Mouse (Mus musculus): ENCODE results near the gene Nfya.
"Not testable (repeated sequence)": the region's sequence is repeated elsewhere in the genome, so short reads cannot be mapped to it uniquely, and the experiment has no call there.

Nfya gene

DNA sequence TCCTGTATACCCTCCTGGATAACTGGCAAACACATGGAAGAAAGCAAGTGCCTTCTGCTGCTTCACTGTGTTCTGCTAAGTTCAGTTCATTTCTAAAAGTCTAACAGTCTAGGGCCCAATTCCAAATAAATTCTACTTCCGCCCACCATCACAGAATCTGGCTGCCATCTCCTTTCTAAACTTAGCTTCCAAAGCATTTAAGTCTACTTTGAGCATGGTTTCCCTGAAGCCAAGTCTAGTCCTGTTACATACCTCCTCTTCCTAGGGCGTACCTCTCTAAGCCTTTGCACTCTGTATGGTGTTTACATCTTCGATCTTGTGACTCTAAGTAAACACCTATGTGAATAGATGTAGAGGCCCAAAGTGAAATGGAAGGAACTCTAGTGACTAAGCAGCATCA, 17.1 kb downstream of the Nfya start:
- no peak for DNase-seq (ENCODE audit: low read depth, low spot score)

DNA sequence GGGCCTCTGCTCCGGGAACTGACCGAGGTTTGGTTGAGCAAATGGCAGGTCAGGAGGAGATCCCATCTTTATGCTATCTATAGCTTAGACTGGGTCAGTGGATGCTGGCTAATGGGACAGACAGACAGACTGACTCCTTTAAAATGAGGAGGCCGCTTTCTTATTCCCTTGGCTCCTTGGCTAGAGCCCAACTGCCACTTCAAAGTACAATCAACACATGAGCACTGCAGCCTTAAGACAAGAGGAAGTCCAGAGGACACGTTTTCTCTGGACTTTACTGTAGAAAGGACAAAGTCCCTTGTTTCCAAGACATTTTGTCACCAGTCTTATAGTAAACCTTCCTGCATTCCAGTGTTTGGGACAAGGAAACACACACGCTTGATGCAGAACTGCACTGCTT, 18.3 kb downstream of the Nfya start:
- no peak for DNase-seq (ENCODE audit: low read depth, low spot score)

DNA sequence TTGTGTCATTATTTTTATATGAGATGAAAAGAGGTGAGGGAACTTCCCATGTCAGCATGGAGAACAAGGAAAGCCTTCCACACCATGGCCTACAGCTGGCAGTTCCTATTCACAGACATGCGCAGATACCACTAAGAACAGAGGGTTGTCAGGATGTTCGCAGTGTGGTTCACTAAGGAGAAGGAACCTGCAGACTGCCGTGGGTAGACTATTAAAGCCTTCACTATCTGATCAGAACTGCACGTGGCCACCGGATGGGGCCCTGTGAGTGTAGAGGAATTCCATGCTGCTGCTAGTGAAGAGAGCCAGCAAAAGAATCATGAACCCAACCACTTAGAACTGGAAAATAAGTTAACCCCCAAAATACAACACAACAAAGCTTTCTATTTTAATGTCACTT, 20.3 kb downstream of the Nfya start:
- no peak for DNase-seq (ENCODE audit: low read depth, low spot score)

DNA sequence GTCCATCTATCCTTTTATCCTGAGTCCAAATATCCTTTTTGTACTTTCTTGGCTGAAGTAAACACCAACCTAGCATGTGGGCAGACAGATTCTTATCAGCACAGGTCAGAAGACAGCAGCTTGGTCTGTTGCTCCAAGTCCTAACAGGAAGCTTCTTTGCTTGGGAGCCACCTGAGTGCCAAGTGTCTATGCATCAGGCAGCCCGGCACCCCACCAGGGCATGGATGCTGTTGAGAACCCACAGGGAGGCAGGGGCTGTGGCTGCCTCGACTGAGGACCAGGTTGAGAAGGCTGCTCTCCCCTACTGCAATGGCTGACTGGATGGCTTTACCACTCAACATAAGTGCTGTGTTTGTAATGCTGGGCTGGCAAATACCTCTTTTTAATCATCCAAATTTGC, 21.0 kb downstream of the Nfya start:
- no peak for DNase-seq (ENCODE audit: low read depth, low spot score)

DNA sequence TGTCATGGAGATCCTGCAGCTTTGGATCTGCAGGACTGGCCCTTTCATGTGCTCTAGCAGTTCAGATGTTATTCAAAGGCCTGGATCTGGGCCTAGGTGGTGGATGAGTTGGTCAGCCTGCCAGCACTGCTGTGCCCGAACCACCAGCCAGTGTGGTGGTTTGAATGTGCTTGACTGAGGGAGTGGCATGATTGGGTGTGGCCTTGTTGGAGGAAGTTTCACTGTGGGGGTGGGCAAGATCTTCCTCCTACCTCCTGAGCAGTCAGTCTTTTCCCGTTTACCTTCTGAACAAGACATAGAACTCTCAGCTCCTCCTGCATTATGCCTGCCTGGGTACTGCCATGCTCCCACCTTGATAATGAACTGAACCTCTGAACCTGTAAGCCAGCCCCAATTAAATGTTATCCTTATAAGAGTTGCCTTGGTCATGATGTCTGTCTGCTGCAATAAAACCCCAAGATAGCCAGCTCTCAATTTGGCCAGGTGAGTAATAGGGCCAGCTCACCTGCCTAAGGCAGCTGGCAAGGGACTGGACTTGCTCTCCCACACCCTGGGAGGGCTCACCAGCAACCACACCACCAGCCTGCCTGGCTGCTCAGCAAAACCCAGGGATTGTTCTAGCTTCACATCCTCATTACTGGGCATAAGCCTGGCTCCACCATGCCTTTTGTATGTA, 23.8 kb downstream of the Nfya start:
- peak; percentile 14 for DNase-seq (ENCODE audit: low read depth, low spot score)

DNA sequence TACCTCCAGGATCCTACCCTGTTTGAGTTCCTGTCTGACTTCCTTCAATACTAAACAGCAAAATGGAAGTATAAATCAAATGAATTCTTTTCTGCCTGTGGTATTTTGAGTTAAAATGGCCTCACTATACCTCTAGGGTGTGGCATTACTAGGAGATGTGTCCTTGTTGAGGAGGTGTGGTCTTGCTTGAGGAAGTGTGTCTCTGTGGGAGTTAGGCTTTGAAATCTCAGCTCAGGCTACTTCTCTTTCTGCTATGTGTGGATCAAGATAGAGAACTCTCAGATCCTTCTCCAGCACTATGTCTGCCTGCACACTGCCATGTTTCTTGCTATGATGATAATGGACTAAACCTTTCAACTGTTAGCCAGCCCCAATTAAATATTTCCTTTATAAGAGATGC, 30.7 kb downstream of the Nfya start:
- no peak for DNase-seq (ENCODE audit: low read depth, low spot score)

DNA sequence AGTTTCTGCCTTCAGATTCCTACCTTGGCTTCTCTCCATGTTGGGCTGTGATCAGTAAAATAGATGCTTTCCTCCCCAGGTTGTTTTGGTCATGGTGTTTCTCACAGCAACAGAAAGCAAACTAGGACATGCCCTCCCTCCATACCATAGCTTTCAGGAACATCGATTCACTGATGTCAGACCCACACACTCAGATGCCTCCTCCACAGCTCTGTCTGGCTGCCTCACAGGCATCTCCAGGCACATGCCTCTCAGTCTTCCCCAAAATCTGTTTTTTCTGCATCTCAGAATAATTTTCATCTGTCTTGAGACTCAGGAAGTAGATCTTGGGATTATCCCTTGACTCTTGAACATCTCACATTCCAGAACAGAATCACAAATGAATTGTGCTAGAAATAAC, 33.6 kb downstream of the Nfya start:
- DNase-seq (ENCODE audit: low read depth, low spot score), result no peak

DNA sequence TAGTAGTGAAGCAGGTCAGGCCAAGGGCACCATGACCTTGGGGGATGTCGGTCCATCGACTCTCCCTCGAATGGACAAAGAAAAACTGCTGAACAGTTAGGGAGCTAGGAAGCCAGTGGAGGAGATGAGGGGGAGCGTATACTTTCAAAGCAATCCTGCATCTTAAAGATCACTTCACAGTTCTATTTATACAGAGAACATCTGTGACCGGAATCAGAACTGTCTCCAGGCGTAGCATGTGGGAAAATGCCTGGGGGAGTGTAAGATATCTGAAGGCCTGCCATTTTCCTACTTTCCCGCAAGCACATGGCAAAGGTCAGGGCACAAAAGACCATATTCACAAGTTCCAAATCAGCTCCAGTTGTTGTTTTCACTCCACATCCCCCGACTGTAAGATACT, 36.7 kb downstream of the Nfya start:
- DNase-seq (ENCODE audit: low read depth, low spot score), result no peak

DNA sequence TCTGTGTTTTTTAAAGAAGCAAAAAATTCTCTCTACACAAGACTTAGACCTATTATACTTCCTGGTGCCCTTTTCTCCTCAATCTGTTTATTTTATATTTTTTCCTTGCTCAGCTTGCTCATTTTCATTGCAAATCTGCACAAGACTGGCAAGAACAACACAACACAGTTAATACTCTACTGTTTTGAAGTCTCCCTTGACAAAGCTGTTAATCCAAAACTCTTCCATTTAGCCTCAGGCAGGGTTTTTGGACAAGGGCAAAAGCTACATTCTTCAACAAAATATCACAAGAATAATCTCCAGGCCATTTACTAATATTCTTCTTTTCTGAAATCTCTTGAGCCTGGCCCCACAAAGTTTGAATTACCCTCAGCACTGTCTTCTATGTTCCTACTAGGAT, 38.1 kb downstream of the Nfya start:
- DNase-seq (ENCODE audit: low read depth, low spot score), result no peak

DNA sequence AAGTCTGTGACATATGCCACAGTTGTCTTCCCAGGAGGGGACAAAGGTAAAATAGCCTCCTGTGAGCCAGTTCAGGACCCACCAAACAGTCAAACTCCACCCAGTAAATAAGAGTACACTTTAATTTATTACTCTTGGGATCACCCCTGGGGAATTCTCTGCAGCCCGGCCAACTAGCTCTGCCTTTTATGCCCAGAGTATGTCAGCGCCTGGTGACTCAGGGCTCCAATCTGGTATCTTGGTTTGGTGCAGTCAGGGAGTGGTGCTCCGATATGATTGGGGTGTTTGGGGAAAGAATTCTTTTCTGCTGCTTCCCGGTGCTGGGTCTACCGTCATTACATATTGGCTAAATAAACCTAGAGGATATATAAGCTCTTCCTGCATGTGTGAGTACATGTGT, 42.9 kb downstream of the Nfya start:
- DNase-seq (ENCODE audit: low read depth, low spot score), result peak; percentile 84

DNA sequence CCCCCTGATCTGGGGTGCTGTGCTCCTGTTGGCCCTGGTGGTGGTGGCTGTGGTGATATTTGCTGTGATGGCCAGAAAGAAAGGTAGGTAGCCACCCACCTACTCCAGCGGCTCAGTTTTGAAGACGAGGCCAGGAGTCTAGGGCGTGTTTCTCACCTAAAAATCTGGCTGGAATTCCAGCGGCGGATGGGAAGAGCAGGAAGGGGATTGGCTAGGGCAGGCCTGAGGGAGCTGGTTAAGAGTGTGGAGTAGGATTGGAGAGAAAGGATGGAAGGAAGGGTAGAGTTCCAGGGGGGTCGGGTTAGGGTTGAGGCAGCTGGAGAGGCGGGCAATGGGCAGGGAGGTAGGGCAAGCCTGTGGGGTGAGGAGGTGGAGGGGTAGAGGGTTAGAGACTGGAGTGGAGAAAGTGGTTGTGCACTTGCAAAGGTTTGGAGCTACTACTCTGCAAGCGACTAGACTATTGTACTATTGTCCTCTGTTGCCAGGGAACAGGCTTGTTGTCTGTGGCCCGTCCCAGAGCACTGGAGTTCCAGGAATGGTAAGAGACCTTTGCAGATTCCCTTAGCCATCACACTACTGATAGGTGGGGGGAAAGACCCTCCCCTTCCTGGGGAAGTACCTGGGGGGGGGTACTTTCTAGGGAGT, 44.1 kb downstream of the Nfya start:
- DNase-seq (ENCODE audit: low read depth, low spot score), result no peak

DNA sequence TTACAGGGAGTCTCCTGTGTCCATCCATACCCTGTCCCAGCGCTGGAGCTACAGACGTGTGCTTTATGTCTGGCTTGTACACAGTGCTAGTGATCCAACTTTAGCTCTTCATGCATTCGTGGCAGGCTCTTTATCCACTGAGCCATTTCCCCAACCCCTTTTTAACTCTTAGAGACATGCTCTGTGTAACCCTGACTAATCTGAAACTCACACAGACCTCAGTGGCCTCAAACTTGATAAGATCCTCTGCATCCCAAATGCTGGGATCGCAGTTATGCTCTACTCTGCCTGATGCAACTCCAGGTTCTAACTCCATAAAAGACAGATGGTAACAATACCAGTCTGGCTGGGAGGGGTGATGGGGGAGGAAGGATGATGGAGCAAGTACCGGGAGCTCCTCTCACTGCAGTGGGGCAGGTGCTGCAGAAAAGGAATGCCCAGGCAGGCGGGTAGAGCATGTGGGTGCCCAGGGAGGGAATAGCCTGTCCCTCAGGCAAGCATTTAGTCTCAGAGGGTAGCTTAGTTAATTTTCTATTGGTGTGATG, 46.2 kb downstream of the Nfya start:
- DNase-seq (ENCODE audit: low read depth, low spot score), result no peak

DNA sequence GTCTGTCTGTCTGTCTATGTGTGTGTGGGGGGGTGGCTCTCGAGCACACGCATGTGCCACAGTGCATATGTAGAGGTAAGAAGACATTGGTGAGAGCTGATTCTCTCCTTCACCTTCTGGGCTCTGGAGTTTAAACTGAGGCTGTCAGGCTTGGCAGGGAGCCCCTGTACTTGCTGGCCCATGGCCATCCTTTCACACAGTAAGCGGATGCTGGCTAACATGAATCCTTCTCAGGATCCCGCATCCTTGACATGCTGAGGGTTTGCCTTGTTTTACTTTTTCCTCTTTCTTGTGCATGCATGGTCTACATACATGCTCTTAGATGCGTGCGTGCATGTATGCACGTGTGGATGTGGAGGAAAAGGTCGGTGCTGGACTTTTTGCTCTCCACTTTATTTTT, 46.7 kb downstream of the Nfya start:
- peak; percentile 66 for DNase-seq (ENCODE audit: low read depth, low spot score)

DNA sequence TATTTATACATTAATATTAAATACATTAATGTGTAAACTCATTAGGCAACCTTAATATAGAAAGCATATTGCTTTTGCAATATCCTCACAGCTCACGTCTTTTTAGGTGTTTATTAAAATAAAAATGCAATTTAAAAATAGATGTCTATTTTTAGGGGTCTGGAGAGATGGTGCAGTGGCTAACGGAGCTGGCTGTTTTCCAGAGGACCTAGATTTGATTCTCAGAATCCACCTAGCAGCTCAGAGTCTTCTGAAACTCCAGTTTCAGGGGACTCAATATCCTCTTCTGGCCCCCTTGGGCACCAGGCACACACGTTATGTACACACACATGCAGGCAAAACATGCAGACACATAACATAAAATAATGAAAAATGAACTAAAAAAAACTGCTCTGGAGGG, 47.4 kb downstream of the Nfya start:
- DNase-seq (ENCODE audit: low read depth, low spot score), result no peak

DNA sequence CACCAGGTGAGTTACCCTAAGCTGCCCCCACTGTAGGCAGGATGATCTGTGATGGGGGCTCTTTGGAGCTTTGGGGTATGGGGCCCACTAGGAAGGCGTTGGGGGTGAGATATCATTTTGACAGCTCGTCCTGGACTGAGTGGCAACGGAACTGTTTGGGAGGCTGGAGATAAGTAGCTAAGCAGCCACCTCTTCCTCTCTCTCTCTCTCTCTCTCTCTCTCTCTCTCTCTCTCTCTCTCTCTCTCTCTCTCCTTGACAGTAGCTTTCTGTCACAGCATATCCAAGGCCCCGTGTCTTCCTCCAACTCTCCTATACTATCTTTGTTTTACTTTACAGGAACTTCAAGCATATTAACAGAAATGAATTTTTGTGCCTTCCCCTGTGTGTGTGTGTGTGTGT, 49.2 kb downstream of the Nfya start:
- no peak for DNase-seq (ENCODE audit: low read depth, low spot score)

DNA sequence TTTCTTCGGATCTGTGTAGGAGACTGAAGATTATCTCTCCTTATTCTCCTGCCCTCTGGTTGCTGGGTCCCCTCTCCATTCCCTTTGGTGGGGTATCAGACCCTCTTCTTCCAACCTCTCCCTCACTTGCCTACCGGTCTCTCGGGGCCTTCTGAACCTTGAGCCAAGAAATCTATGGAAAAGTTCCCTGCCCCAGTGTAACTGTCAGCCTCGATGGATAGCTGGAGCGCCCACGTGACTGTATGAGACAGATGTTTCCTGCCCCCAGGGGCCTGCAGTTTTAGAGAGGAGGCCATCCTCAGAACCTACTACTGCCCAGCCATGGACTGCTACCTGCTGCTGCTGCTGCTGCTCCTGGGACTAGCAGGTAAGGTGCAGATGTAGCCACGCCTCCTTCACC, 50.1 kb downstream of the Nfya start, which contains the start of gene Treml1:
Treml1 (plus strand) TSS at position 301 of the 400 bp plus-strand sequence.
- peak; percentile 27 for DNase-seq (ENCODE audit: low read depth, low spot score)

DNA sequence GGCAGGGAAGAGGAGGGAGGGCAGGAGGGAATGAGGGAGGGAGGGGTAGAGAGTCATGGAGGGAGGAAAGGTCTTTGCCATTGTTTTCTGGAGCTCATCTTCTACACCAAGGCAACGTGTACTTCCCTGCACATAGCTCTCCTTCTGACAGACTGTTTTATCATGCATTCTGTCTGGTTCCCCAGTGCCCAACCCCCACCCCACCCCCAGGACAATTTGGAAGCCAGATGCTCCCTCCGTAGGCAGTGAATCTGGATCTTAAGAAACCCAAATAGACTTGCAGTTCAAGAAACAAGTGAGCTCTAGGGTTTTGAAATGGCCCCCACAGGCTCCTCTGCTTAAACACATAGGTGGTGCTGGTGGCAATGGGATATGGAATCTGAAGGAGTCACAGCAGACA, 51.8 kb downstream of the Nfya start:
- no peak for DNase-seq (ENCODE audit: low read depth, low spot score)

DNA sequence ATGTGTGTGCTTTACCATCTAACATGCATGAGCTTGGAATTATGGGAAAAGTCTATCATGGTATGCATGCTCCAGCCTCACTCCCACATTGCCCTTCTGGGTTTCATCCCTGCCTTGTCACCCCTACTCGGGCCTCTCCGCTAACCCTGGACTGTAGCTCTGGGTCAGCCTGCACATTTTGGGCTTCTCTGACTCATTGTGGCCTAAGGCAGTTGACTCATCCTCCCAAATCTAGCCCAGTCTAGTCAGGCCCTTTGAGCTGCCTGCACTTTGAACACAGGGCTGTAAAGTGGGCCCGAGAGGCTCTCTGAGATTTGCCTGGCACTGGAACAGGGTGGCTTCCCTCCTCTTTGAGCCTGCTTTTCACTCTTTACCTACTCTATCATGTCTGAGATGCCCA, 53.9 kb downstream of the Nfya start:
- peak; percentile 98 for DNase-seq (ENCODE audit: low read depth, low spot score)

DNA sequence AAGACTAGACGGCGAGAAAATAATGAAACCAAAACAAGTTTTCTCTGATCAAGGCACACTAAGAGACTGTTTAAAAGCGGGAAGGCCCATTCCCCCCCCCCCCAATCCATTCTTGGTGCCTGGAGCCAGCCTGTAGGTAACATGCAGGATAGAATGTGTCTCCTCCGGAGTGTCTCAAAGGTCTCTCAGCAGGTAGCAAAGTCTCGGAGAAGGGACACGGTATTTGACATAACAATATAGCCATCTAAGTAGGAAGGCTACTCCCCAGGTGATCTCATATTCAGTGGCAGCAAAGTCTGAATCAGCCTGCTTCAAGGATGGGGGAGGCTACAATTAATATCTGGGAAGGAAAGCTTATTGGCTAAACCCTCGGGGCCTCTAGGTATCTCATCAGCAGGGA, 56.7 kb downstream of the Nfya start:
- not testable (repeated sequence) for DNase-seq (ENCODE audit: low read depth, low spot score)

DNA sequence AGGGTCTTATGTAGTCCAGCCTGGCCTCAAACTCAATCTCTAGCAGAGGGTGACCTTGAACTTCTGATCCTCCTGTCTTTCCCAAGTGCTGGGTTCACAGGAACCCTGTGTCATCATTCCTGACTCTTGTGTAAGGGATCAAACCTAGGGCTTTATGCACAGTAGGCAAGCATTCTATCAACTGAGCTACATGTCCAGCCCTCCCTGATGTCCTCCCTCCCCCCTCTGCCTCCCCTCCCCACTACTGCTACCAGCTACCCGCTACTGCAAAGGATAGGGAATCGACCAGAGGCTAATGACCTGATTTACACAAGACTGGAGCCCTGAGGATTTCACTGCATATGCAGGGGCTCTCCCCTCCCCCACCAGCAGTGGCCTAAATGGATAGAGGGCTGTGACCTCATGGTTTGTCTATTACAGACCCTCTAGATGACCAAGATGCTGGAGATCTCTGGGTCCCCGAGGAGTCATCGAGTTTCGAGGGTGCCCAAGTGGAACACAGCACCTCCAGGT, 59.0 kb downstream of the Nfya start:
- DNase-seq (ENCODE audit: low read depth, low spot score), result no peak

DNA sequence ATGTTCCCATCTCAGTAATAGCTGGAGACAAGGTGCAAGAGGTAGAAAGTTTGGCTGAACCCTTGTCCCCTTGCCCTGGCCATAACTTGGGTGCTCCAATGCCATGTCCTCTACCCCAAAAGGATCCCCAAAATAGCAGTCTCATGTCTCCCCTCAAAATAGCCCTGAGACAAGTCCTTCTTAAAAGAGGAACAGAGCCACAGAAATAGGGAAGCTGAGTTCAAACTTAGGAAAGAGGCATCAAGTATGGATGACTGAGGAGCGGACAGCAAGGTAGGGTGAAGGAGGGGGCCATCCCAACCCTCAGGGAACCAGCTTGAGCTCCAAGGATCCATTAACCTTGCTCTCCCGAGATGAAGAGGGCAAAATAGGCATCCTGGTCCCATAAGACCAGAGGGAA, 62.4 kb downstream of the Nfya start:
- no peak for DNase-seq (ENCODE audit: low read depth, low spot score)

DNA sequence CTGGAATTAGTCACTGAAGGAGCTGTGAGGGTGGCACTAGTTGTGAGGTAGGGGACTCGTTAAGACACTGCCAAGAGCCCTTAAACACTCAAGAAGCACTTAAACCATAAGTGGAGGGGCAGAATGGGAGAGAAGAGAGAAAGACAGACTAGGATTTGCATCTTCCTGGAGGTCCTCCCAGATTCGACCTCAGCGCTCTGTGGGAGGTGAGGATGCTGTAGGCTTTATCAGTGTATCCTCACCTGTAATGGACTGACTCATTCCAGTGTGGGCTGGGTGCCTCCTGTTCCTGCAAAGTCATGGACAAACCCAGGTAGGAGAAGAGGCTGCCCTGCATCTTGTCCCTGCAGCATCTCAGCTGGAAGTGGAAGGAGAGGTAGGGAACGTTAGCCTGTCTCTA, 62.9 kb downstream of the Nfya start:
- DNase-seq (ENCODE audit: low read depth, low spot score), result no peak

DNA sequence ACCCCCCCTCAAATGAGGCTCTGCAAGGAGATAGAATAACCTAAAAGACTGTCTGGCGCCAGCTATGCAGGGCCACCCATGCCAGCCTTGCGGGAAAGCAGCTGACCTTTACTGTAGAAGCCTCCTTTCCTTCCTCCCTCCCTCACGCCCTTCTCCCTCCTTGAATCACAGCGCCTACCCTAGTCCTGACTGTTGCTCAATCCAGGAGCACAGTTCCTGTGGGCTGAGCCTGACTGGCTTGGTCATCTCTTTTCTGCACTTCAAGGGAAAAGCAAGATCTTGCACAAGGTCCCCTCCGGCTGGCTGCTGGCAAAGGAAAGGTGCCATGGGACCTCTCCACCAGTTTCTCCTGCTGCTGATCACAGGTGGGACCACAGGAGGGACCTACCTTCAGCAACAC, 63.5 kb downstream of the Nfya start, which contains the start of gene Trem2:
Trem2 (plus strand) TSS at position 171 of the 400 bp plus-strand sequence.
- DNase-seq (ENCODE audit: low read depth, low spot score), result no peak

Data from 3T3-L1 (cell line).